Mouse (Mus musculus): Measurements from ENCODE around the gene Vmn1r129. TPM values are rescaled to one million over a fixed set of nuclear protein-coding genes. Genes with fewer than 3 reads are reported as not detected.
"Not testable (repeated sequence)": the region's sequence is repeated elsewhere in the genome, so short reads cannot be mapped to it uniquely, and the experiment has no call there.

Vmn1r129 gene
- polyA plus RNA-seq (2015; fragmentation: Nextera tagmentation; extraction: Ambion mirVana): not detected in 2 replicates

DNA sequence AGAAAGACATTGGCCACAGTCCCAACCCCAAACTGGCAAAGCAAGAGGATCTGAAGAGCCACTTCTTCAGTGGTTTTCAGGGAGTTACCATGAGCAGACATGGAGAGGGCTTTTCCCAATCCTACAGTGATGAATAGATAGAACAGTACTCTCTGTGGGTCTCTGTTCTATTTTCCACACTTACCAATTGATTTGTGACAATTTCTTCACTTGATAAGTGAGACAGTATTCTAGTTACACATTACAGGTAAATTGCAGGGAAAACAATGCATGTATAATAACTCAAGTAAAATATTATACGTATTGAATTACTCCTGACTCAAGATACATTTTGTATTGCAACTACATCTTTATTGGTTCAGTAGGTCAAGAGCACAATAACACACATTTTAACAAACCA, at the start of gene Vmn1r129:
Gene Vmn1r129 (minus strand): TSS at position 101 of the 400 bp plus-strand sequence.
- H3K4me2 ChIP-seq (replicated peaks; ENCODE audit: low read depth); H3K9me3 ChIP-seq (ENCODE audit: control insufficient read depth); H3K4me3 ChIP-seq (ENCODE audit: low read depth, low read length); H3K27ac ChIP-seq (ENCODE audit: low read depth, low read length); H3K9ac ChIP-seq (ENCODE audit: low read depth, low read length); H3K4me1 ChIP-seq (replicated peaks; ENCODE audit: control insufficient read depth, insufficient read depth, low read length); H3K36me3 ChIP-seq (ENCODE audit: control insufficient read depth, insufficient read depth); ATAC-seq; H3K27me3 ChIP-seq (replicated peaks; ENCODE audit: control insufficient read depth, insufficient read depth, low read length): not testable (repeated sequence)
- WGBS: no CpG with 5 or more reads among the region's 1 CpGs

DNA sequence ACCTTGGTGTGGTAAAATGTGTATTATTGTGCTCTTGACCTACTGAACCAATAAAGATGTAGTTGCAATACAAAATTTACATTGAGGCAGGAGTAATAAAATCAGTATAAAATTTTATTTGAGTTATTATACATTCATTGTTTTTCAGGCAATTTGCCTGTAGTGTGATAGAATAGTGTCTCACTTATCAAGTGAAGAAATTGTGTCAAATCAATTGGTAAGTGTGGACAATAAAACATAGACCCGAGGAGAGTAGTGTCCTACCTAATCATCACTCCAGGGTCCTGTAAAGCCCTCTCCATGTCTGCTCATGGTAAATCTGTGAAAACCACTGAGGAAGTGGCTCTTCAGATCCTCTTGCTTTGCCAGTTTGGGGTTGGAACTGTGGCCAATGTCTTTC, 12.0 kb downstream of the Vmn1r129 start, which contains the start of gene Vmn1r128:
Gene Vmn1r128 (plus strand): TSS at position 301 of the 400 bp plus-strand sequence.
- H3K27me3 ChIP-seq (replicated peaks; ENCODE audit: control insufficient read depth, insufficient read depth, low read length); H3K4me3 ChIP-seq (ENCODE audit: low read depth, low read length); H3K4me2 ChIP-seq (replicated peaks; ENCODE audit: low read depth); H3K36me3 ChIP-seq (ENCODE audit: control insufficient read depth, insufficient read depth); H3K9me3 ChIP-seq (ENCODE audit: control insufficient read depth); H3K27ac ChIP-seq (ENCODE audit: low read depth, low read length); H3K4me1 ChIP-seq (replicated peaks; ENCODE audit: control insufficient read depth, insufficient read depth, low read length); H3K9ac ChIP-seq (ENCODE audit: low read depth, low read length); ATAC-seq: not testable (repeated sequence)
- 72% methylated on average over 1 of the region's 1 CpGs for WGBS

DNA sequence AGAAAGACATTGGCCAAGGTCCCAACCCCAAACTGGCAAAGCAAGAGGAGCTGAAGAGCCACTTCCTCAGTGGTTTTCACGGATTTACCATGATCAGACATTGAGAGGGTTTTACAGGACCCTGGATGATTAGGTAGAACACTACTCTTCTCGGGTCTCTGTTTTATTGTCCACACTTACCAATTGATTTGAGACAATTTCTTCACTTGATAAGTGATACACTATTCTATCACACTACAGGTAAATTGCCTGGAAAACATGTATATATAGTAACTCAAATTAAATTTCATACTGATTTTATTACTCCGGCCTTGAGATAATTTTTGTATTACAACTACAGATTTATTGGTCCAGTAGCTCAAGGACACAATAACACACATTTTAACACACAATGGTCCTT, 41.3 kb downstream of the Vmn1r129 start, which contains the start of gene Vmn1r127:
Gene Vmn1r127 (minus strand): TSS at position 101 of the 400 bp plus-strand sequence.
- H3K4me2 ChIP-seq (replicated peaks; ENCODE audit: low read depth); H3K9ac ChIP-seq (ENCODE audit: low read depth, low read length); H3K9me3 ChIP-seq (ENCODE audit: control insufficient read depth); H3K4me1 ChIP-seq (replicated peaks; ENCODE audit: control insufficient read depth, insufficient read depth, low read length); H3K27ac ChIP-seq (ENCODE audit: low read depth, low read length); H3K4me3 ChIP-seq (ENCODE audit: low read depth, low read length); H3K27me3 ChIP-seq (replicated peaks; ENCODE audit: control insufficient read depth, insufficient read depth, low read length); H3K36me3 ChIP-seq (ENCODE audit: control insufficient read depth, insufficient read depth); ATAC-seq: not testable (repeated sequence)
- WGBS: no CpG with 5 or more reads among the region's 3 CpGs

Other genes with a start within 250 kb of the Vmn1r129 start
- not detected in 2 replicates for gene Vmn1r122, start 227.2 kb downstream of the Vmn1r129 start, polyA plus RNA-seq (2015; fragmentation: Nextera tagmentation; extraction: Ambion mirVana)
- not detected in 2 replicates for gene Vmn1r123, start 199.1 kb downstream of the Vmn1r129 start, polyA plus RNA-seq (2015; fragmentation: Nextera tagmentation; extraction: Ambion mirVana)
- not detected in 2 replicates for gene Gm5157, start 170.9 kb downstream of the Vmn1r129 start, polyA plus RNA-seq (2015; fragmentation: Nextera tagmentation; extraction: Ambion mirVana)
- gene Vmn1r124, start 100.7 kb downstream of the Vmn1r129 start, polyA plus RNA-seq (2015; fragmentation: Nextera tagmentation; extraction: Ambion mirVana): not detected in 2 replicates
- gene Vmn1r125, start 89.1 kb downstream of the Vmn1r129 start, polyA plus RNA-seq (2015; fragmentation: Nextera tagmentation; extraction: Ambion mirVana): not detected in 2 replicates
- gene Vmn1r126, start 59.8 kb downstream of the Vmn1r129 start, polyA plus RNA-seq (2015; fragmentation: Nextera tagmentation; extraction: Ambion mirVana): not detected in 2 replicates
- gene Vmn1r127, start 41.4 kb downstream of the Vmn1r129 start, polyA plus RNA-seq (2015; fragmentation: Nextera tagmentation; extraction: Ambion mirVana): not detected in 2 replicates
- not detected in 2 replicates for gene Vmn1r128, start 11.9 kb downstream of the Vmn1r129 start, polyA plus RNA-seq (2015; fragmentation: Nextera tagmentation; extraction: Ambion mirVana)
- not detected in 2 replicates for gene Gm6882, start 71.5 kb upstream of the Vmn1r129 start, polyA plus RNA-seq (2015; fragmentation: Nextera tagmentation; extraction: Ambion mirVana)
- gene Vmn1r130, start 150.5 kb upstream of the Vmn1r129 start, polyA plus RNA-seq (2015; fragmentation: Nextera tagmentation; extraction: Ambion mirVana): not detected in 2 replicates
- gene Vmn1r131, start 184.8 kb upstream of the Vmn1r129 start, polyA plus RNA-seq (2015; fragmentation: Nextera tagmentation; extraction: Ambion mirVana): not detected in 2 replicates

Data from intestine, postnatal 0 days (tissue).